Comparison of ENCODE assay signal across 19 mouse cellular contexts in the genomic region with DNA sequence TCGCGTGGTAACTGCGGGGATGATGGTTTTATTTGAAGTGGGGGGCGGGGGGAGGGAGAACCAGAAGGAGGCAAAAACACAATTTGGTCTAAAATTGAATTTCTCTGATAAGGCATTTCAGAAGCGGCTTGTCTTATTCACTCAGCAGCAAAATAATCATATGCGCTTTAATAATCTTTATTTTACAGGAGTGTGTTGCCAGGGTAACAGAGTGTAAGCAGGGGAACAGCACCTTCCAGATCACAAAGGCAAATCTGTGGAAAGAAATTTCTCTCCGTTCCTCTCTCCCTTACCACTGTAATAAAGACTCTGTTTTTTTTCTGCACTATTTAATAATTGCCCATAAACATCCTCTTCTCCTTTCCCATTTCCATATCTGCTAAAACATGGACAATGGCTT.
DNase-seq lines count a peak whose midpoint lies in the region; ATAC-seq and TF ChIP-seq lines count a peak whose summit lies in the region.
"Had no signal": no experiment of that assay in that cellular context is flagged by ENCODE, and none has a peak within 500 bp of the region (broad histone marks: within the 10 kb centered on the region; RNA-seq: fewer than 3 reads in every experiment).

No protein-coding gene starts in this region.

- DNase-seq in brain, embryonic 14.5 days (ENCODE audit: low read depth) = peak; percentile 78
- DNase-seq in kidney, adult 9 months = no peak
- DNase-seq in gastrocnemius, postnatal 14 days = no peak
- DNase-seq: cerebellum, adult 11-12 months; cerebellum, postnatal 36 days; heart, postnatal 36 days; kidney, adult 18-20 months; kidney, postnatal 14 days; right cerebral cortex, postnatal 14 days; thymus, postnatal 36 days had no signal

- no peaks in the 10 kb centered on the region for H3K27me3 ChIP-seq in forebrain, embryonic 16.5 days (replicated peaks; ENCODE audit: control insufficient read depth, insufficient read depth, low read length)
- no peaks in the 10 kb centered on the region for H3K27me3 ChIP-seq in hindbrain, embryonic 16.5 days (replicated peaks; ENCODE audit: control insufficient read depth, insufficient read depth, low read length)
- H3K27me3 ChIP-seq in neural tube, embryonic 12.5 days (replicated peaks) = no peaks in the 10 kb centered on the region
- H3K27me3 ChIP-seq: heart, embryonic 13.5 days; limb, embryonic 12.5 days had no signal

- ATAC-seq in forebrain, embryonic 16.5 days = peak; percentile 81
- peak; percentile 60 for ATAC-seq in hindbrain, embryonic 16.5 days
- ATAC-seq in neural tube, embryonic 12.5 days (ENCODE audit: low FRiP score, low read depth) = peak; percentile 33; the same call in 1 of the 2 replicates
- ATAC-seq in erythroblast, adult 5-6 weeks (replicated peaks; ENCODE audit: low FRiP score, poor library complexity, severe bottlenecking) = no peak
- ATAC-seq: lung, postnatal 0 days had no signal

- H3K27ac ChIP-seq in forebrain, embryonic 16.5 days (ENCODE audit: low read length) = peak overlapping the region; percentile 57
- H3K27ac ChIP-seq in hindbrain, embryonic 16.5 days (ENCODE audit: low read depth, low read length) = peak overlapping the region; percentile 17; the same call in 1 of the 2 replicates
- H3K27ac ChIP-seq in neural tube, embryonic 12.5 days = no peak overlapping the region
- H3K27ac ChIP-seq: heart, embryonic 13.5 days; limb, embryonic 12.5 days; liver, embryonic 14.5 days had no signal

- intact Hi-C loops in gastrocnemius, postnatal 14 days (cut with DNase I; ENCODE audit: low total_unique reads) = no loop called here

- no peak overlapping the region for H3K4me3 ChIP-seq in forebrain, embryonic 16.5 days (replicated peaks; ENCODE audit: low read length)
- no peak overlapping the region for H3K4me3 ChIP-seq in hindbrain, embryonic 16.5 days (ENCODE audit: low read length)
- H3K4me3 ChIP-seq in neural tube, embryonic 12.5 days = no peak overlapping the region
- H3K4me3 ChIP-seq: heart, embryonic 13.5 days; limb, embryonic 12.5 days; myocyte had no signal

- WGBS in forebrain, embryonic 16.5 days = 52% methylated on average over 7 of the region's 7 CpGs
- WGBS in hindbrain, embryonic 16.5 days = 56% methylated on average over 7 of the region's 7 CpGs
- WGBS in neural tube, embryonic 12.5 days = 60% methylated on average over 7 of the region's 7 CpGs

- no peaks in the 10 kb centered on the region for H3K36me3 ChIP-seq in forebrain, embryonic 16.5 days (ENCODE audit: control insufficient read depth, insufficient read depth)
- no peaks in the 10 kb centered on the region for H3K36me3 ChIP-seq in hindbrain, embryonic 16.5 days (ENCODE audit: control insufficient read depth, insufficient read depth, low read length)
- H3K36me3 ChIP-seq in neural tube, embryonic 12.5 days = no peaks in the 10 kb centered on the region
- H3K36me3 ChIP-seq: heart, embryonic 13.5 days; limb, embryonic 12.5 days had no signal

- no peak for TF ChIP-seq POLR2A in brain, embryonic 14.5 days (IDR thresholded peaks at IDR 0.05; ENCODE audit: borderline replicate concordance, extremely low read depth, insufficient read depth, insufficient read length, poor library complexity, severe bottlenecking)

- H3K4me1 ChIP-seq in forebrain, embryonic 16.5 days (replicated peaks; ENCODE audit: control insufficient read depth, insufficient read depth, low read length) = peaks cover 22% of the 10 kb centered on the region
- H3K4me1 ChIP-seq in hindbrain, embryonic 16.5 days (ENCODE audit: control insufficient read depth, insufficient read depth, low read depth, low read length) = peaks cover 5% of the 10 kb centered on the region; the same call in 1 of the 2 replicates
- H3K4me1 ChIP-seq in neural tube, embryonic 12.5 days = peaks cover 27% of the 10 kb centered on the region

- H3K9me3 ChIP-seq in forebrain, embryonic 16.5 days (ENCODE audit: control insufficient read depth, low read length) = no peaks in the 10 kb centered on the region
- H3K9me3 ChIP-seq in hindbrain, embryonic 16.5 days (ENCODE audit: control insufficient read depth, low read length) = no peaks in the 10 kb centered on the region
- H3K9me3 ChIP-seq in neural tube, embryonic 12.5 days = no peaks in the 10 kb centered on the region
- H3K9me3 ChIP-seq: heart, embryonic 13.5 days; limb, embryonic 12.5 days had no signal

- no peak overlapping the region for H3K4me2 ChIP-seq in forebrain, embryonic 16.5 days (ENCODE audit: low read length)
- peak overlapping the region; percentile 15; the same call in 1 of the 2 replicates for H3K4me2 ChIP-seq in hindbrain, embryonic 16.5 days (ENCODE audit: low read length)
- H3K4me2 ChIP-seq in neural tube, embryonic 12.5 days (replicated peaks) = no peak overlapping the region
- H3K4me2 ChIP-seq: heart, embryonic 13.5 days; limb, embryonic 12.5 days had no signal

- TF ChIP-seq CTCF in brain, embryonic 14.5 days (IDR thresholded peaks at IDR 0.05; ENCODE audit: borderline replicate concordance, extremely low read depth, insufficient read depth, insufficient read length) = no peak

- H3K9ac ChIP-seq in forebrain, embryonic 16.5 days (replicated peaks; ENCODE audit: low read depth, low read length) = no peak overlapping the region
- peak overlapping the region; percentile 9; the same call in 1 of the 2 replicates for H3K9ac ChIP-seq in hindbrain, embryonic 16.5 days (ENCODE audit: low read depth, low read length)
- no peak overlapping the region for H3K9ac ChIP-seq in neural tube, embryonic 12.5 days
- H3K9ac ChIP-seq: heart, embryonic 13.5 days; limb, embryonic 12.5 days; liver, embryonic 14.5 days had no signal
